Mouse (Mus musculus) myocyte (in vitro differentiated cells): ENCODE data around the gene Mrpl52. TPM values are rescaled to one million over a fixed set of nuclear protein-coding genes. Genes with fewer than 3 reads are reported as not detected.
A peak's percentile ranks its signal among the peaks of the same experiment; 100 is the strongest.

Experiments used
- H3K27me3 ChIP-seq: one replicate; pipeline ENCODE4 v1.6.1; 2011; ENCODE audit not compliant: control insufficient read depth, insufficient read depth, insufficient read length
- H3K36me3 ChIP-seq: one replicate; pipeline ENCODE4 v1.6.1; 2011; ENCODE audit not compliant: control insufficient read depth, insufficient read depth
- H3K4me2 ChIP-seq: one replicate; pipeline ENCODE4 v1.6.1; 2011; ENCODE audit warnings: low read depth, control low read depth
- H3K4me3 ChIP-seq: one replicate; pipeline ENCODE4 v1.5.1; 2011; ENCODE audit warnings: mild to moderate bottlenecking, control low read depth, moderate library complexity
- H3K79me2 ChIP-seq: one replicate; pipeline ENCODE4 v1.6.1; 2011; ENCODE audit not compliant: control insufficient read depth, insufficient read depth
- H3ac ChIP-seq: one replicate; pipeline ENCODE4 v1.6.1; 2011; ENCODE audit not compliant: control insufficient read depth, insufficient read length
- CEBPB ChIP-seq: IDR thresholded peaks from 2 replicates; pipeline ENCODE4 v1.6.1; 2011; ENCODE audit warnings: mild to moderate bottlenecking, moderate library complexity; ENCODE audit not compliant: poor library complexity, insufficient read depth, severe bottlenecking
- E2F4 ChIP-seq: IDR thresholded peaks from one replicate; pipeline ENCODE4 v1.6.1; 2011; ENCODE audit warnings: mild to moderate bottlenecking, control low read depth, moderate library complexity; ENCODE audit not compliant: insufficient read depth
- MAX ChIP-seq: IDR thresholded peaks from one replicate; pipeline ENCODE4 v1.6.1; 2011; ENCODE audit warnings: low read depth, mild to moderate bottlenecking, control low read depth
- MYOD1 ChIP-seq, 3 experiments: IDR thresholded peaks; one replicate each; pipeline ENCODE4 v1.6.1; 2011; ENCODE audit warnings: control low read depth in 2 of 3, low read depth in 2 of 3, mild to moderate bottlenecking in 2 of 3, moderate library complexity in 1 of 3; ENCODE audit not compliant: insufficient read length in 2 of 3, control insufficient read depth in 1 of 3
- MYOG ChIP-seq, 3 experiments: IDR thresholded peaks; one replicate each; pipeline ENCODE4 v1.6.1; 2011; ENCODE audit warnings: control low read depth in 2 of 3, low read depth in 2 of 3, mild to moderate bottlenecking in 2 of 3; ENCODE audit not compliant: insufficient read length in 2 of 3, control insufficient read depth in 1 of 3, insufficient read depth in 1 of 3
- POLR2A ChIP-seq: IDR thresholded peaks from one replicate; pipeline ENCODE4 v1.6.1; 2011; ENCODE audit warnings: low read depth, mild to moderate bottlenecking, control low read depth, moderate library complexity; ENCODE audit not compliant: insufficient read length
- POLR2AphosphoS2 ChIP-seq: IDR thresholded peaks from one replicate; pipeline ENCODE4 v1.6.1; 2011; ENCODE audit warnings: low read depth, control low read depth; ENCODE audit not compliant: insufficient read length
- REST ChIP-seq: IDR thresholded peaks from one replicate; pipeline ENCODE4 v1.6.1; 2011; ENCODE audit warnings: mild to moderate bottlenecking, control low read depth, moderate library complexity; ENCODE audit not compliant: insufficient read depth, insufficient read length
- SRF ChIP-seq: IDR thresholded peaks from one replicate; pipeline ENCODE4 v1.6.1; 2011; ENCODE audit warnings: low read depth; ENCODE audit not compliant: control insufficient read depth, insufficient read length
- TCF12 ChIP-seq: IDR thresholded peaks from one replicate; pipeline ENCODE4 v1.6.1; 2011; ENCODE audit warnings: mild to moderate bottlenecking, control low read depth; ENCODE audit not compliant: poor library complexity, insufficient read depth, severe bottlenecking
- TCF3 ChIP-seq: IDR thresholded peaks from one replicate; pipeline ENCODE4 v1.6.1; 2011; ENCODE audit warnings: low read depth, control low read depth; ENCODE audit not compliant: insufficient read length
- USF1 ChIP-seq: IDR thresholded peaks from one replicate; pipeline ENCODE4 v1.6.1; 2011; ENCODE audit warnings: low read depth, mild to moderate bottlenecking, control low read depth, moderate library complexity
- polyA plus RNA-seq: library from polyadenylated mRNA; unstranded; fragments of >200 nt; fragmentation: generic; extraction: Trizol; gene quantifications from one replicate; pipeline ENCODE4 v1.2.1, GENCODE M21; 2012; ENCODE audit warnings: missing spikeins

Mrpl52 gene
- polyA plus RNA-seq, 1 experiment = 483 TPM

DNA sequence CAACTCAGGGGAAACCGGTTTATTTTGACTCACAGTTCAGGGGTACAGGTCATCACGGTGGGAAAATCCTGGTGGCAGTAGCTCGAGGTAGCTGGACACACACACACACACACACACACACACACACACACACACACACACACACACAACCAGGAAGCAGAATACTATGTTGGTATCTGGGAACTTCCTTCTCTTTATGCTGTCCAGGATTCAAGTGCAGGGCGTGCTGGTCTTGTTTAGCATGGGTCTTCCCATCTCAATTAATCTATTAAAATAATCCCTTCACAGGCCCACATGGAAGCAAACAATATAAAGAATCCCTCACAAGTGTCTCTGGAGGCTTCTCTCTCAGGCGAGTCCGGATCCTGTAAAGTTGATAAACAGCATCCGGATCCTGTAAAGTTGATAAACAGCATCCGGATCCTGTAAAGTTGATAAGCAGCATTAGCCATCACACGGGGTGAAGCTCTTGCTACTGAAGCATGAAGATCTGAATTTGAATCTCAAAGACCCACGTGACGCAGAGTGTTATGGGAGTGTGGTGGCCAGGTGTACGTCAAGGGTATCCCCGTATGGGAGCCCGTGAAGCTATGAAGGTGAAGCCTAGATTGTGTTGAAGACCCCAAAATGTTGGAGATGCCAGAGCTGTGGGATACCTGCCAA lies 31.3 kb downstream of the Mrpl52 start:
- Histone ChIP-seq H3K27me3 (no peaks in the 10 kb centered on the region), H3K79me2 (no peaks in the 10 kb centered on the region), H3K36me3 (no peaks in the 10 kb centered on the region), H3K4me3 (no peak overlapping the region), H3ac (no peak overlapping the region), H3K4me2 (no peak overlapping the region)
- no peak for TF ChIP-seq POLR2A
- no peak for TF ChIP-seq CEBPB
- TF ChIP-seq TCF3 = no peak
- no peak for TF ChIP-seq TCF12
- no peak for TF ChIP-seq USF1
- no peak for TF ChIP-seq REST
- no peak for TF ChIP-seq SRF
- no peak for TF ChIP-seq E2F4
- no peak for TF ChIP-seq MYOG (IDR thresholded peaks at IDR 0.05; ENCODE audit: control insufficient read depth in 1 of 3, insufficient read depth in 1 of 3, insufficient read length in 2 of 3, low read depth in 2 of 3)
- no peak for TF ChIP-seq MAX
- no peak for TF ChIP-seq POLR2AphosphoS2
- TF ChIP-seq MYOD1 (IDR thresholded peaks at IDR 0.05; ENCODE audit: control insufficient read depth in 1 of 3, insufficient read length in 2 of 3, low read depth in 2 of 3) = no peak

DNA sequence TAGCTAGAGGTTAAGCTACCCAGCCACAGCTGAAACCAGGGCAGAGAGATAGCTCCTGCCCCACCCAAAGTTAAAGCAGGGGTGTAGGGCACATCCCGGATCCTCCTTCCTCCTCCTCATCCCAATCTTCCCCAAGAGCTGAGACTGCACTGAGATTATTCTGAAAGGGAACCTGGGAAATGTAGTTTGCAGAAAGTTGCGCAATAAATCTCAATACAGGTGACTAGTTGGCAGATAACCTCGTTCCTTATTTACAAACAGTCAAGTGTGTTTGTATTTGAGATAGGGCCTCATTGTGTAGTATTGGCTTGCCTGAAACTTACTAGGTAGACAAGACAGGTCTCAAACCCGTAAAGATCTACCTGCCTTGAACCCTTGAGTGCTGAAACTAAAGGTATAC lies 35.4 kb downstream of the Mrpl52 start:
- Histone ChIP-seq H3ac (no peak overlapping the region), H3K27me3 (no peaks in the 10 kb centered on the region), H3K4me3 (no peak overlapping the region), H3K79me2 (peaks cover 6% of the 10 kb centered on the region), H3K36me3 (peaks cover 11% of the 10 kb centered on the region), H3K4me2 (no peak overlapping the region)
- no peak for TF ChIP-seq TCF12
- TF ChIP-seq REST = no peak
- no peak for TF ChIP-seq POLR2A

DNA sequence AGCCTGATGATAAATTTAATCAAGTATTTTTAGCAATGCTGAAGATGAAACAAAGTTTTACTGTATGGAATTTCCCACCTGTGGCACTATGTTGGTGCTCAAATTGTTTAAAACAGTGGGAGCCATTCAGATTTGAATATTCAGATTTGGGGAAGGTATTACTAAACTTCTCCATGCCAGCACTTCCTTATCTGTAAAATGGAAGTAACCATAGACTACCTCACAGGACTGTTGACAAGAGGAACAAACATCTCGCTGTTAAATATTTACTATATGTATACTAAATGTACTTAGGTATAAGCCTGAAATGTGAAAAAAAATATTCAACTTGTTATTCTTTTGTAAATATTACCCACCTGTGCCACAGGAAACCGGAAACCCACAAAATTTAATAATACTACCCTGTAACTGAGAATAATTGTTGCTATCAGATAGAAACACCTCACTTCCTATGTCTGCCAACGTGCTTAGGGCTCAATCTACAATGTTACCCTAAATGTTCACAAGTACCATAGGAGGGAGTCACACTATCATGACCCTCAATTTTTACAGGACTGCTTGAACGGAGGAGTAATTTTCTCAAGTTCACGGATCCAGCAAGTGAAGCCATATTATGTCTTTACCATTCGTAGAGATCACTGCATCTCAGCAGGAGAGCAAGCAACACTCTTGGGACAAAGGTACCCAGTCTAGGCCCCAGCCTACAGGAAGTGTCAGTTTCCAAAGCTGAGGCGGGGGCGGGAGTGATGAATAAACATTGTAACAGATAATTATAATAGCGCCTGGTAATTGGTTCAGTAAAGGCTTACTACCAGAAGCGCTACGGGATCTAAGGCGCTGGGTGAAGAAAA lies 36.6 kb downstream of the Mrpl52 start:
- peak overlapping the region; percentile 33 for H3K4me3 ChIP-seq
- H3ac ChIP-seq = peak overlapping the region; percentile 30
- H3K4me2 ChIP-seq = peak overlapping the region; percentile 72
- TF ChIP-seq SRF = no peak
- no peak for TF ChIP-seq POLR2A
- no peak for TF ChIP-seq REST
- no peak for TF ChIP-seq MYOD1 (IDR thresholded peaks at IDR 0.05; ENCODE audit: control insufficient read depth in 1 of 3, insufficient read length in 2 of 3, low read depth in 2 of 3)
- no peak for TF ChIP-seq CEBPB
- no peak for TF ChIP-seq MAX
- no peak for TF ChIP-seq USF1
- TF ChIP-seq E2F4 = no peak
- no peak for TF ChIP-seq TCF3
- TF ChIP-seq TCF12 = no peak
- no peak for TF ChIP-seq MYOG (IDR thresholded peaks at IDR 0.05; ENCODE audit: control insufficient read depth in 1 of 3, insufficient read depth in 1 of 3, insufficient read length in 2 of 3, low read depth in 2 of 3)
- TF ChIP-seq POLR2AphosphoS2 = no peak
- H3K27me3 ChIP-seq = no peaks in the 10 kb centered on the region
- peaks cover 6% of the 10 kb centered on the region for H3K79me2 ChIP-seq
- peaks cover 15% of the 10 kb centered on the region for H3K36me3 ChIP-seq

DNA sequence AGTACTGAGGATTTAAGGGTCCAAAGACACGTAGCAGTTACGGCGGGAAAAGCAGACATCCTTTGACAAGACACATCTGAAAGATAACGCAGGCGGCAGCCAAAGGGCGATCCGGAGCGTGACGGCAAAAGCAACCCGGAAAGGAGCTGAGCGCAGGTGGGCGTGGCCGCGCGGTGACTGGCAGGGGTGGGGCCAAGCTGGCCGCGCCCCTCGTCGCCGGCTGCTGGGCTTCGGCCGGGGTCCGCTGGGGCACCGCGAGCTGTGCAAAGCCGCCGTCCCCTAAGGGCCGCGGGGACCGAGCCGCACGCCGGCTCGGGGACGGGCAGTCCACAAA lies 37.2 kb downstream of the Mrpl52 start, which contains the start of gene Lrp10:
Lrp10 (plus strand) TSS at position 179 of the 334 bp plus-strand sequence.
- no peaks in the 10 kb centered on the region for H3K27me3 ChIP-seq
- peak; percentile 59 for TF ChIP-seq SRF
- TF ChIP-seq USF1 = no peak
- TF ChIP-seq POLR2AphosphoS2 = peak; percentile 89
- TF ChIP-seq MYOG (IDR thresholded peaks at IDR 0.05; ENCODE audit: control insufficient read depth in 1 of 3, insufficient read depth in 1 of 3, insufficient read length in 2 of 3, low read depth in 2 of 3) = peak in 1 of 3 experiments; percentile 33
- no peak for TF ChIP-seq REST
- no peak for TF ChIP-seq MYOD1 (IDR thresholded peaks at IDR 0.05; ENCODE audit: control insufficient read depth in 1 of 3, insufficient read length in 2 of 3, low read depth in 2 of 3)
- TF ChIP-seq POLR2A = peak; percentile 76
- H3K4me3 ChIP-seq = peak within 1 kb of the TSS; percentile 33
- peak within 1 kb of the TSS; percentile 30 for H3ac ChIP-seq
- H3K4me2 ChIP-seq = peak within 1 kb of the TSS; percentile 72
- peaks cover 15% of the 10 kb centered on the region for H3K36me3 ChIP-seq
- H3K79me2 ChIP-seq = peaks cover 6% of the 10 kb centered on the region
